Mouse (Mus musculus): ENCODE results near the gene Hist1h4c.
A peak's percentile ranks its signal among the peaks of the same experiment; 100 is the strongest.
"Not testable (repeated sequence)": the region's sequence is repeated elsewhere in the genome, so short reads cannot be mapped to it uniquely, and the experiment has no call there.

Gene Hist1h4c

DNA sequence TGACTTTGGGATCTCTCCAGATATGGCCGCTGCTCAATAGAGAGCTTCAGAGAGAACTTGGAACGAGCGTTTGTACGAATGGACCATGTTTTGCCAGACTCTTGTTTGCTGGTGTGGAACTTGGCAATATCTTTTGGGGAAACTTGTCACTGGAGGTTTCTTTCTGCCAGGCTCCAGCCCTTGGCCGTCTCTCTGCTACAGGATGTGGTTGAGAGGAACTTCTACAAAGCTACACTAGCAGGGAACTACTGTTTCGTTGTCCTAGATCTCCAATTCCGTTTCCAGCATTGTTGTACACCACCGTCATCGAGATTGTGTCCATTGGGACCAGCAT, 30.9 kb upstream of the Hist1h4c start:
- peak in 1 of 2 experiments; percentile 26 for DNase-seq (ENCODE audit: low spot score in 2 of 2)

DNA sequence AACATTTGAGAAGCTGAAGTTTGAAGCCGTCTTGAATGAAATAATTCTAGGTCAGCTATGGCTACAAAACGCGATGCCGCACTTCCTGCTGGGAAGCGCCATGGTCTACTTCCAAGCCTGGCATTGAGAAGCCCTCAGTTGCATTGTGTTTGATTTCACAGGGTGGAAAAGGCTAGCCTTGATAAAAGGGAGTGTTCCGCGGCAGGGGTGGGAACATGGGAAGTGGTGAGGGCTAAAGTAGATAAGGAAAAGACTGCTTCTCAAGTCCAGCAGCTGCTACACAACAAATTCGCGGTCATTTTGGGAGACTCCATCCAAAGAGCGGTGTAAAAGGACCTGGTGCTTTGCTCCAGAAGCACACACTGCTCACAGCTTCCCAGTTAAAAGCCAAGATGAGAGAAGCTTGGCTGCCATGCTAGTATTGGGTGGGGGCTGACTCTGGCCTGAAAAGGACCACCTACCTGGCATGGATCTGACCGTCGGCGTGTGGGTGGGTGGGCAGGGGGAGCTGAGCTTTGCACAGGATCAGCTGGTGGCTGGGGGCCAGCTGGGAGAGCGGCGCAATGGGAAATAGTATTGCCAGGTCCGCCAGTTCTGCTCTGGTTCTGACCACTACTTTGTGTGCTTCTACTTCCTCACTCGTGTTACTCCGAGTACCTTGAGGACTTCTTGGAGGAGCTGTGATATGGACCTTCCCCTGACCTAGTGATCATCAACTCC, 30.4 kb upstream of the Hist1h4c start:
- no peak for DNase-seq (ENCODE audit: low spot score in 2 of 2)

DNA sequence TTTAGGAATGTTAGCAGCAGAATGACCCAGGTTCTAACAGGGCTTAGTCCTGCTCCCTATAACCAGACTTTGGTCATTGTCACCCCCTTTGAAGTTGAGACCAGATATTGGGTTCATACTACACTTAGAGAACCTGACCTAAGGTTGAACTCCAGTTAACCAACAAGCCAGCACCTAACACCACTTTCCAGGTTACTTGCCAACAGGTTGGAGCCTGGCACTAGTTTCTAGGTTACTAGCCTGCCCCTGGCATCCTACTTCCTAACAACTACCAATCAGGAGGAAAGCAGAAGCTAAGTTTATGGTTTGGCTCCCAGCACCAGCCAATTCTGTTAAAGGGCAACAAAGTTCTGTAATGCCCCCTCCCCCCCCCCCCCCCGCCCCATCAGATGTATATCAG, 27.0 kb upstream of the Hist1h4c start:
- peak in 1 of 2 experiments; percentile 5 for DNase-seq (ENCODE audit: low spot score in 2 of 2)

DNA sequence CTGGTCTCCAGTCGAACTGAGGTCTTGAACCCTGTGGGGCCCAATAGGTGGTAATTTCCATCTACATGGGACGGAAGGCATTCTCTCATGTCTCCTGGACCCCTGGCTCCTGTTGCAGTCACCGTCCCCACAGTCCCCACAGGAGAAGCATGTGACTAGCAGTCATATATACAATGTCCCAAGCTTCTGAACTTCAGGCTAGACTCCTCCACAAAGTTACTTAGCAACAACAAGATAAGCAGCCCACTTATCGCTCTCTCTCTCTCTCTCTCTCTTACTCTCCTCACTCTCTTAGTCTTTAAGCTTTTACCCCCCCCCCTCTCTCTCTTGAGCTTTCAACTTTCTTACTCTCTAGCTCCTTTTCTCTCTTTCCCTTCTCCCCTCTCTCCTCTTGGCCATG, 26.0 kb upstream of the Hist1h4c start:
- DNase-seq (ENCODE audit: low spot score in 2 of 2): peak in 1 of 2 experiments; percentile 5

DNA sequence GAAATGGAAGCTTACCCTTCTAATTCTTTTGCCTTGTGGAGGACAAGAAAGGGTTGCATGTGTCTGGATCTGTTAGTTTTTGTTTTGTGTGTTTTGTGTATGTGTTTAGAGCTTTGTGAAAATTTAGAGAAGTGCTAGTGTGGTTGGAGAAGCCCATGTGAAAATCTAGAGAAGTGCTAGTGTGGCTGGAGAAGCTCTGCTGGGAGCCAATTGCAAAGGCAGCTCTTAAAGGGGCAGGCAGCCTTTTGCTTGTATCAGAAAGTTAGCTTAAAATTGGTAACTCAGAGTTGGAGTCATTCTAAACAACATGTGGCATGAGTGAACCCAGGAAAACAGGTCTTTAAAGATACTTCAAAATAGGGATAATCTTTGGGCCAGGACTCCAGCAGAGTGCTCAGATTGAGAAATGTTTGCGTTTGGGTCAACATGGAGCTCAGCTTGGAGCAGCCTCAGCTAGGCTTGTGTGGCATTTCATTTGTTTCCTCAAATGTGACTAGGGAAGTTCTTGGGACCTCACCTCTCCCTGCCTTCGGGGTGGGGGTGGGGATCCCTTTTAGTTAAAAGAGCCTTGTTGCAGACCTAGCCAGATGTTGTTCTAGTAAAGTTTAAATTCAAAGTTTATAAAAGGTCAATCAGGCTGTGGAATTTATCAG, 19.5 kb upstream of the Hist1h4c start:
- not testable (repeated sequence) for DNase-seq (ENCODE audit: low spot score in 2 of 2)

DNA sequence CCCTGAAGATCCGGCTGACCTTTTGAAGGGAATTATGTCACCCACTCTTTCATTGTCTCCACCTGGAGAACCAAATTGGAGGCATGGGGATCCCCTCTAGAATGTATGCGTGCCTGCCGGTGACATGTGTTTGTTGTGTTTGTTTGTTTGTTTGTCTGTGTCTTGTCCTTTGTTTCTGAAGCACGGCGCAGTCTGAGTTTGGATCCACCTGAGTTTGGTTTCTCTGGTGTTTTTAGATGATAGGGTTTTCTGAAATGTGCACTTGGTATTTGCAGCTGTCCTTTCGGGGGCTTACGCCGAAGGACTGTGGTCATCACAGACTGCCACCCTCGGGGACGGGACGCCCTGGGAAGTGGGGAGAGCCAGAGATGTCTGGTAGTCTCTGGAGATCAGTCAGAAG, 18.9 kb upstream of the Hist1h4c start:
- DNase-seq (ENCODE audit: low spot score in 2 of 2): no peak

DNA sequence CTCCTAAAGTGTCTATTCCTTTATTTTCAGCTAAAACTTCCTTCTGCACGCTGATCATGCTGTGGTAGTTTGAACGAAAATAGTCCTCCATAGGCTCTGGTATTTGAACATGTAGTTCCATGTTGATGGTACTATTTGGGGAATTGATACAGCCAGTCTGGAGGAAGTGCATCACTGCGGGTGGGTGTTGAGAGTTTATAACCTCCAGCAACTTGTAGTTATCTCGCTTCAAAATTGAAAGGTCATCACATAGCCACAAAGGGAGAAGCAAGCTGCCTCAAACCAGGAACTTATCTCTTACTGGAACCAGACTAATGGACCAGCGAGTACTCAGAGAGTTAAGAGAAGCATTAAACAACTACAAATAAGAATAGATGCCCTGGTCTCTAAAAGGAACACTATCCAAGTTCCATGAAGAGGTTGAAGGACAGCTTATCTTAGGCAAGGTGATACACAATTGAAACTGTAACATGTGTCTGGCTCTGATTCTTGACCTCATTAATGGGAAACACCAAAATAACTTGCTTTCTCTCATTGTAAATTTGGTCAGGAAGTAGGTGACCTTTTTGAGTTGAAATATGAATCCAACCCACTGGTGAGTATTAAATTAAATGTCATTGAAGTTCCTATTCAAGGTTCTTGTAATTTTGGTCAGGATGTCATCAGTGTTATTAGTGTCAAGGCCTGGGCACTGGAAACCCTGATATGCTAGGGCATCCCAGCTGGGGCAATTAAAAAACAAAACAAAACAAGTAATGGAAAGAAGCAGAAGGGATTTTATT, 18.2 kb upstream of the Hist1h4c start:
- DNase-seq (ENCODE audit: low spot score in 2 of 2): no peak

DNA sequence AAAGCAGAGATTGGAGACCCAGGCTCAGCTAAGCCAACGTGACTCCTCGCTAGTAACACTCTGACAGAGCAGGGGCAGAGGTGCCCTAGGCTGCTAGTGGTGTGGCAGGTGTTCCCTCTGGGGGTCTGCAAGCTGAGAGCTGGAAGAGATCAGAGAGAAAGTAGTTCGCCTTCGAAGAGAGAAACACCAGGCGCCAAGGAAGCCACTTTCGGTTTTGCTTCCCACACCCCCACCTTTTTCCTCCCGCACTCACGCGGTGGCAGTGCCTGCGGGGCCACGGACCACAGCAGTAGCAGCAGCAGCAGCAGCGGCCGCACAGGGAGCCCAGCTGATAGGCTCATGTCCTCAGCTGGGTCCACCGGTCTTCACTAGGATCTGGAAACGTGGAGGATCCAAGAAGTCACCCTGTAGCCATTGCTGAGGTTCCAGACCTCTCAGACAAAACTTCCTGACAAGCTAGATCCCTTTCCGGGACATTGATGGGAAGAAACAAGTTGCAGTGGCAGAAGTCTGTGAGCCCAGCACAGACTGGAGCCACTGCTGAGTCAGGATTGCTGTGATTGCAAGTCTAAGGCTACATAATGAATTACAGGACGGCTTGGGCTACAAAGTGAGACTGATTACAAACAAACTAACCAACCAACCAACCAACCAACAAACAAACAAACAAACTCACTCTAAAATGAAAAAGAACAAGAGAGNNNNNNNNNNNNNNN, 12.3 kb upstream of the Hist1h4c start, which contains the start of gene Hfe:
Gene Hfe, minus strand, starts transcription at position 481 of the 716 bp plus-strand sequence.
- peak in 1 of 2 experiments; percentile 39 for DNase-seq (ENCODE audit: low spot score in 2 of 2)

DNA sequence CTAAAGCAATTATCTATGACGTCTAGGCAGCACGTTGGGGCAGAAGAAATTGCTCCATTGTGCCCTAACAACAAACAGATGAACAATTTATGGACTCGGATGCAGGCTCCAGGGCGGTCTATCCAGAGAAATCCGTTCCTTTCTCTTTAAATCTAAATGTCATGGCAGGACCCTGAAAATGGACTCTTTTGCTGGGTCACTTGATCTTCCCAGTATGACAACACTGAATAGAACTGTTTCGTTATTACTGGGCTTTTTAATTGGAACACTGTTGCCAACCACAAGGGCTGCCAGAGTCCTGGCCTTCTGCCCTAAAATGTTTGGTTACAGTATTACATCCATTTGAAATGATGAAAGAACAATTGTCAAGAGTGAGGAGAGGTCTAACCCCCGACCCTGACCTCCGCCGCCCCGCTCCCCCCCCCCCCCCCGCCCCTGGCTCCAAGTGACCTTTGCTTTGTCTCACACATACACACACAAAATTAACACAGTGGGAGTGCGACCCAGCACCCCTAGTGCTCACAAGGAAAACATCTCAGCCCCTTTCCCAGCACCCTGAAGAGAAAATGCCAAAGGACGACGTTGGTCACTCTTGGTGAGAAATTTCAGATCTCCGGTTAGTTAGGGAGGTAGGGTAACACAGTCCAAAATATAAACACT, 11.6 kb upstream of the Hist1h4c start:
- DNase-seq (ENCODE audit: low spot score in 2 of 2): peak in 1 of 2 experiments; percentile 17

DNA sequence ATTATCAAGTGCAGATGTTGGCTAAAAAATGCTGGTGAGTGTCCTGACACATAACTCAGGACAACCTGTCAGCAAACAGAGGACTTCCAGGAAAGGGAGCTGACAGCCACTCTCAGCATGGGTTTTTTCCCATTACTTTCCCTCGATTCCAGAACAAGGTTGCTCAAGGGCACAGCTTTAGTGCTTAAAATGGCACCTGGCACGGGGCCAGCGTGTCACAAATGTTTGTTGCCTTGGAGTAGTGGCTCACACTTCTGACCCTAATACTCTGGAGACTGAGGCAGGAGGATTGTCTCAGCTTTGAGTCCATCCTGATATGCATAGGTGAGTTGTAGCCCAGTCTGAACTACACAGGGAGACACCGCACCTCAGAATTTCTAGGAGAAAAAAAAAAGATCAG, 10.4 kb upstream of the Hist1h4c start:
- DNase-seq (ENCODE audit: low spot score in 2 of 2): peak in 1 of 2 experiments; percentile 12

DNA sequence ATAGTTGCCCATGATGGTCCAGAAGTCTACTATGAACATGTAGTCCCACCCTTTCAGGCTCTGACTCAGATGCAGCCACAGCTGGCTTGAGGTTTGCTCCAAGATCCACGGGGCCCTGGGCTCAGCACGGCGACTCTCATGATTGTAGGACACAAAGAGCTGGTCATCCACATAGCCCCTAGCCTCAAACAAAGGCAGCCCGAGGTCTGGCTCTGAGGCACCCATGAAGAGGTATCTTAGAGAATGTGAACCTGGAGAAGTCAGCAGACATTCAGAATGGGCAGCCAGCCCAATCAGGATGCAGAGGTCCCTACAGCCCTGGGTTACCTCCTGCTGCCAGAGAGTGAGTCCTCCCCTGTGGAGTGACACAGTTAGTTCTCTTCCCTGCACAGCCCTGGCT, 9.8 kb upstream of the Hist1h4c start:
- DNase-seq (ENCODE audit: low spot score in 2 of 2): peak in 1 of 2 experiments; percentile 13

DNA sequence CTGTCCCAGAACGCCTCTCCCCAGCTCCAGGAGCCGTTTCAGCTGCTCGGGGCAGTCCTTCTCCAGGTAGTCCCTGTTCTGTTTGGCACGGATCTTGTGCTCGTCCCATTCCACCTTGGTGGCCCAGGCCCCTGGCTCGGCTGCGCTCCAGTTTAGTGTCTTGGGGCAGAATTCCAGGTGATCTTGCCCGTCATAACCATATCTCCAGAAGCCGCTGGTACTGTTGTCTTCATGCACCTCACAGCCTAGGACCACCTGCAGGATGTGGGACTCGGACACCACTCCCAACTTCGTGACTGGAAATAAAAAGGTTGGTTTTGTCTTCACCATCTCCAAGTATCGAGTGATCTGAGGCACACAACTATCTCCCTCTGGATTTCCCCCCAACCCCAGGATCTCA, 8.5 kb upstream of the Hist1h4c start:
- peak in 1 of 2 experiments; percentile 15 for DNase-seq (ENCODE audit: low spot score in 2 of 2)

DNA sequence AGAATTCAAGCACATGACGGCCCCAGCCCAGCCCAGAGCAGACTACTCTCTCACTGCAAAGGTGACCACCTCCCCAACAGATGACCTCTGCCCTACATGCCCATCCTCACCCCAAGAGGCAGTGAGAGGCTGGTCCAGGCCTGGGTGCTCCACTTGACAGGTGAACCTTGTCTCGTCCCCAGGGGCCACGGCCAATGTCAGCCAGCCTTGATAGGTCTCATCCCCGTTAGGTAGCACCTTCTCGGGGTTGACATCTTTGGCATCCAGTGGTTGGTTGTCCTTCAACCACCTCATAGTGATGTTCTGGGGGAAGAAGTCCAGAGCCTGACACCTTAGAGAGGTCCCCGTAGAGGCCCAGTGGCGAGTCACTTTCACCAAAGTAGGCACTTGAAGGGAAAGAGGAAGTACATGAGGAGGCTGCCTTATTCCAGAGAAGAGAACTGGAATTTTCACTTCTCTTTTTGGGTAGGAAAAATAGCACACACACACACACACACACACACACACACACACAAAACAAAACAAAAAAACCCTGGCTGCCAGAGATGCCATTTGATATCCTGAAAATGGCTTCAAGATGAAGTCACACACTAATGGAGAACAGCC, 7.6 kb upstream of the Hist1h4c start:
- DNase-seq (ENCODE audit: low spot score in 2 of 2): peak in 1 of 2 experiments; percentile 17

DNA sequence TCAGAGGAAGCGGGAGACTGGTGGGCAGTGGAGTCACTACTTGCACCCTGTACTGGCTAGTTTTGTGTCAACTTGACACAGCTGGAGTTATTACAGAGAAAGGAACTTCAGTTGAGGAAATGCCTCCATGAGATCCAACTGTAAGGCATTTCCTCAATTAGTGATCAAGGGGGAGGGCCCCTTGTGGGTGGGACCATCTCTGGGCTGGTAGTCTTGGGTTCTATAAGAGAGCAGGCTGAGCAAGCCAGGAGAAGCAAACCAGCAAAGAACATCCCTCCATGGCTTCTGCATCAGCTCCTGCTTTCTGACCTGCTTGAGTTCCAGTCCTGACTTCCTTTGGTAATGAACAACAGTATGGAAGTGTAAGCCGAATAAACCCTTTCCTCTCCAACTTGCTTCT, 4.5 kb upstream of the Hist1h4c start:
- not testable (repeated sequence) for DNase-seq (ENCODE audit: low spot score in 2 of 2)

DNA sequence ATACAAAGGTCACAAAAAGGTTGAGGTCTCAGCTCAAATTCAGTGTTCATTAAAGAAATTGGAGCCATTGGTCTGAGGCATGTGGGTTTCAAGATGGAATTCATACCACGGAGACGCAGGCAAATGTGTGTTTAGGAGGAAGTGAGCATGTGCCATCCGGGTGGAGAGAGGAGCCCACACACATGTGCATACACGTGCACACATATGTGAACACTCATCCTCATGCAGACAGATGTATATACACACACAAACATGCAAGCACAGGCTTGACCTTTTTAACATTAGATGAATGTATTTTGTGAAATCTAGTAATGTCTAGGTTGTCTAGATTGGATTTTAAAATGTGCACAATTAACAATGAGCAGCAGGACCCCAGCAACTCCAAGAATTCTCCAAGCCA, 4.0 kb upstream of the Hist1h4c start:
- DNase-seq (ENCODE audit: low spot score in 2 of 2): no peak

DNA sequence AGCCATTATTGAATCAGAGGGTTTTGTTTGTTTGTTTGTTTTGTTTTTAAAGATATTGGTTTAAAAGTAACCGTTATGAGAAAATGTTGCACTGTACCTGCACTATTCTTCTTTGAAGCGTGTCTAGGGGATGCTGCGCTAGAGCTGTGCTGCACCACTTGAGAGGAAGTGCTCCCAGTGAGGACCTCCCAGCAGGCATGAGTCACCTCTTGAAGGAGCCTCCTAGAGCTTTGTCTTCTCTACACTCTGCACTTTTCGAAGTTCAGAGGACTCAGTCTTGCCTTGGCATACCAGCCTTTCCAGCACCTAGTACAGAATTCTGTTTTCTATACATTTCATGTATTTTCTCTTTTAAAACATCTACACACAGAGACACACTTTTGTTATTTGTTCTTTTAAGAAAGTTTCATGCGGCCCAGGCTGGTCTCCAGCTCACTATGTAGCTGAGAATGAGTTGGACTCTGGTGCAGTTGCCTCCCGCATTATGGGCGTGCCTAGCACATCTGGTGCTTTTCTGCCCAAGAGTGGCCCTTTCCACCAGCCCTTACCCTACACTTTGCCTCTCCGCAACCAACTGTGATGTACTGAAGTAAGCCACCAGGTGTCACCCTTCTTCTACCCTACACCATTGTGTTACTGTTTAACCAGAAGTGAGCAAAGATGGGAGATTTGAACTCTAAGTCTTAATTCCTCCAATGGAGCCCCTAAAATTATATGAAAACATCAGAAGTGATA, 2.7 kb upstream of the Hist1h4c start:
- peak; percentile 78 to 80 for DNase-seq (ENCODE audit: low spot score in 2 of 2)

DNA sequence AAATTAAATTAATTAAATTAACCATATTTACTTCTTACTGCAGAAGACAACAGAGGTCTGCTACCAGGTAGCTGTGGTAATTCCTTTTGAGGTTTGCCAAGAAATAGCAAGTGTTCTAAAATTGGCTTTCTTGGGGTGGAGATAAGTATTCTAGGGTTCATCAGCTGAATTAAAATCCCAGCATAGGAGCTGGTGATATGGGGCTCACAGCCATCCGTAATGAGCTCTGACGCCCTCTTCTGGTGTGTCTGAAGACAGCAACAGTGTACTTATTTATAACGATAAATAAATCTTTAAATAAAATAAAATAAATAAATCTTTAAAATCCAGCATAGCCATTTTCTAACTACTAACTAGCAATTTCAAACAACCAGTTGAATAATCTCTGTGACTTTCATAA, 1.5 kb upstream of the Hist1h4c start:
- DNase-seq (ENCODE audit: low spot score in 2 of 2): no peak

DNA sequence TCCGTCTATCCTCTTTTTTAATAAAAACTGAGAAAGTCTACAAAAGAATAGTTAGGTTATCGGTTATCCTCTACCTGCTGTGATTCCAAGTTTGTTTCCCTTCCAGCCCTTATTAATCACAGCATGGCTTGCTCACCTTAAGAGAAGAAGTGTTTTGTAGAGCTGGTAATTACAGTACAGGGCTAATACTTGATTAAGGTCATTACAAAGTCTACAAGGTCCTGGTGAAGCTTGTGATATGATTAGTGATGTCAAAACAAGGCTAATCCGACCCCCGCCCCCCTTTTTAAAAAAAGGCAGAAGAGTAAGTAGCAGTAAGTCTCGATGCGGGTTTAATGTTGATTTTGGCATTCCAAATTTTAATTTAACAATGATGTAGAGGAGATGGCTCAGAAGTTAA, 742 bp upstream of the Hist1h4c start:
- no peak for DNase-seq (ENCODE audit: low spot score in 2 of 2)

DNA sequence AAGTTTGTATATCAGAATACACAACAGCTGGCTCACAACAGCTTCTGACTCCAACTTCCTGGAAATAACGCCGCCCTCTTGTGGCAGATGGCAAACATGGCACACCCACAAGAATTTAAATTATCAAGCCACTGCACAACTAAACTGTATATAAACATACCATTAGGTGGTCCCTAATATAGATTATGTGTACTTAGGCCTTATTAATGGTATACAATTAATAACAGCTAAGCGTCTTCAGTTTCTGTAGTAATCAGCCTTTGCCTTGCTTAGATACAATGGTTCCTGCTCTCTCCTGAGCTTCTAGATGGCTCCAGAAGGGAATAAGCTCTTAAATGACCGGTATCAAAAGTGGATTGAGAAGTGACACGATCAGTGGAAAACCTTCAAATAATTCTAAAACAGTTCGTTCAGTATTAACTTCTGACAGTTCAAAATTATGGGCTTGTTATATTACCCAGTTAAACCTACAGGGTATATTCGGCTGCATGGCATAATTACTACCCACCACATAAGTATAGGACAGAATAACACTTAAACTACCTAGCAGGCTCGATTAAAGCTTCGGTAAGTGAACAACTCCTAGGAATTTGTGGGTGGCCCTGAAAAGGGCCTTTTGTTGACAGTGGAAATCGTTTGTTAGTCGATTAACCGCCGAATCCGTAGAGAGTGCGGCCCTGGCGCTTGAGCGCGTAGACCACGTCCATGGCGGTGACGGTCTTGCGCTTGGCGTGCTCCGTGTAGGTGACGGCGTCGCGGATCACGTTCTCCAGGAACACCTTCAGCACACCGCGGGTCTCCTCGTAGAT, 559 bp downstream of the Hist1h4c start:
- peak; percentile 61 to 64 for DNase-seq (ENCODE audit: low spot score in 2 of 2)
